In genomic region chr4:136172542-136173209, GRCm38 (mm10) we compare ENCODE assay signal across 8 mouse cellular contexts. TPM values are rescaled to one million over a fixed set of nuclear protein-coding genes. Genes with fewer than 3 reads are reported as not detected.
A peak's percentile ranks its signal among the peaks of the same experiment; 100 is the strongest.
DNase-seq lines count a peak whose midpoint lies in the region; ATAC-seq and TF ChIP-seq lines count a peak whose summit lies in the region.

No protein-coding gene starts in this region.

- intact Hi-C loops in gastrocnemius, postnatal 14 days (cut with DNase I; ENCODE audit: low total_unique reads) = no loop called here
- intact Hi-C loops in left cerebral cortex, postnatal 14 days (cut with DNase I) = no loop called here

- DNase-seq in cerebellum, postnatal 14 days = peak; percentile 83 to 85
- DNase-seq in cerebellum, adult 11-12 months = no peak
- peak; percentile 91 for DNase-seq in adrenal gland, postnatal 14 days
- DNase-seq in gastrocnemius, postnatal 14 days = peak; percentile 74
- DNase-seq in kidney, adult 18-20 months = peak; percentile 71
- peak; percentile 88 for DNase-seq in lung, embryonic 14.5 days
- no peak for DNase-seq in left cerebral cortex, postnatal 14 days (ENCODE audit: low spot score in 2 of 2)

- peak; percentile 40; the same call in 1 of the 2 replicates for ATAC-seq in lung, embryonic 14.5 days (ENCODE audit: insufficient read depth)

- under 1% methylated on average over 54 of the region's 67 CpGs for WGBS in lung, embryonic 14.5 days
- 1% methylated on average over 55 of the region's 67 CpGs for WGBS in olfactory bulb, adult 2 months

- H3K4me2 ChIP-seq in lung, embryonic 14.5 days = peak overlapping the region; percentile 98

- no peaks in the 10 kb centered on the region for H3K9me3 ChIP-seq in lung, embryonic 14.5 days (ENCODE audit: low read depth, low read length)

- no peaks in the 10 kb centered on the region for H3K27me3 ChIP-seq in lung, embryonic 14.5 days (ENCODE audit: insufficient read depth, low read length)

- H3K27ac ChIP-seq in lung, embryonic 14.5 days (ENCODE audit: low read depth) = peak overlapping the region; percentile 77
- no peak overlapping the region for H3K27ac ChIP-seq in olfactory bulb, adult 2 months (ENCODE audit: insufficient read depth, low read depth, low read length)

- H3K36me3 ChIP-seq in lung, embryonic 14.5 days (ENCODE audit: insufficient read depth) = 0 out of 2 replicates have a peak, but pooled peaks cover 8% of the 10 kb centered on the region

- peaks cover 14% of the 10 kb centered on the region for H3K4me1 ChIP-seq in lung, embryonic 14.5 days (ENCODE audit: insufficient read depth)
- H3K4me1 ChIP-seq in olfactory bulb, adult 2 months (ENCODE audit: control insufficient read depth, insufficient read depth, low read length) = peaks cover 12% of the 10 kb centered on the region

- peak overlapping the region; percentile 79 for H3K9ac ChIP-seq in lung, embryonic 14.5 days

- TF ChIP-seq POLR2A in olfactory bulb, adult 2 months (IDR thresholded peaks at IDR 0.05; ENCODE audit: insufficient read depth, low read depth, low read length) = no peak

- H3K4me3 ChIP-seq in lung, embryonic 14.5 days (ENCODE audit: low read depth, low read length) = peak overlapping the region; percentile 74
- peak overlapping the region; percentile 53 for H3K4me3 ChIP-seq in olfactory bulb, adult 2 months (ENCODE audit: insufficient read depth, low read depth, low read length)

- TF ChIP-seq CTCF in lung, embryonic 14.5 days (IDR thresholded peaks at IDR 0.05; ENCODE audit: low read depth) = no peak
- TF ChIP-seq CTCF in olfactory bulb, adult 2 months (IDR thresholded peaks at IDR 0.05; ENCODE audit: insufficient read depth, low read depth, low read length) = no peak

RNA-seq across cellular contexts. Expression of gene E2f2, which starts 0.5 kb away (rescaled TPM):
- 12.0 and 13.6 TPM in 2 replicates for total RNA-seq in adrenal gland, postnatal 14 days (2021)
- total RNA-seq in gastrocnemius, postnatal 14 days (2021) = 1 to 10 TPM; 4.0 to 6.5 TPM
- polyA plus RNA-seq in lung, embryonic 14.5 days (2014; fragmentation: Nextera tagmentation; extraction: Ambion mirVana) = 5.5 and 6.5 TPM in 2 replicates
- polyA plus RNA-seq in olfactory bulb, adult 2 months (2012; ENCODE audit: insufficient read depth, insufficient read length, low replicate concordance, missing spikeins) = 129 TPM in 1 of 2 replicates, not detected in the other
- under 1 TPM; 0.90 to 0.93 TPM for total RNA-seq in left cerebral cortex, postnatal 14 days (2021)

RNA-seq across cellular contexts. Expression of gene Id3, which starts 29.4 kb away (rescaled TPM):
- total RNA-seq in adrenal gland, postnatal 14 days (2021) = 91.3 and 98.0 TPM in 2 replicates
- total RNA-seq in gastrocnemius, postnatal 14 days (2021) = 10 to 100 TPM; 28.4 to 28.7 TPM
- 469 and 477 TPM in 2 replicates for polyA plus RNA-seq in lung, embryonic 14.5 days (2014; fragmentation: Nextera tagmentation; extraction: Ambion mirVana)
- polyA plus RNA-seq in olfactory bulb, adult 2 months (2012; ENCODE audit: insufficient read depth, insufficient read length, low replicate concordance, missing spikeins) = not detected in 2 replicates
- total RNA-seq in left cerebral cortex, postnatal 14 days (2021) = 10 to 100 TPM; 30.2 to 53.1 TPM

RNA-seq across cellular contexts. Expression of gene Asap3, which starts 33.5 kb away (rescaled TPM):
- 3.4 and 3.8 TPM in 2 replicates for total RNA-seq in adrenal gland, postnatal 14 days (2021)
- total RNA-seq in gastrocnemius, postnatal 14 days (2021) = 1 to 10 TPM; 4.0 to 5.9 TPM
- 4.4 and 5.4 TPM in 2 replicates for polyA plus RNA-seq in lung, embryonic 14.5 days (2014; fragmentation: Nextera tagmentation; extraction: Ambion mirVana)
- not detected in 2 replicates for polyA plus RNA-seq in olfactory bulb, adult 2 months (2012; ENCODE audit: insufficient read depth, insufficient read length, low replicate concordance, missing spikeins)
- 1 to 10 TPM; 3.9 to 4.2 TPM for total RNA-seq in left cerebral cortex, postnatal 14 days (2021)

Comparison
In these comparisons a context has a peak if more than half of its experiments do, and no peak if none do; other contexts are left out.
1. DNase-seq: peak in cerebellum, postnatal 14 days (2 of 2), adrenal gland, postnatal 14 days (single experiment), gastrocnemius, postnatal 14 days (single experiment), kidney, adult 18-20 months (single experiment) and lung, embryonic 14.5 days (single experiment); none in cerebellum, adult 11-12 months (single experiment) and left cerebral cortex, postnatal 14 days (0 of 2).